Mouse (Mus musculus): Measurements from ENCODE around the gene Specc1.

GRCm38 (mm10) chr11:62166503-62166902 is 209.9 kb downstream of the Specc1 start:
- TF ChIP-seq CTCF (conservative IDR thresholded peaks at IDR 0.05 in 1 of 2, IDR thresholded peaks at IDR 0.05 in 1 of 2; ENCODE audit: low read depth in 2 of 2, low read length in 2 of 2) (no peak), POLR2A (IDR thresholded peaks at IDR 0.05; ENCODE audit: low read depth, low read length) (no peak), ZNF384 (IDR thresholded peaks at IDR 0.05; ENCODE audit: low read depth, low read length) (no peak), ETS1 (conservative IDR thresholded peaks at IDR 0.05; ENCODE audit: low read depth, low read length) (no peak)

All from CH12.LX (cell line).